ENCODE assay signal across 15 mouse cellular contexts in the genomic region with DNA sequence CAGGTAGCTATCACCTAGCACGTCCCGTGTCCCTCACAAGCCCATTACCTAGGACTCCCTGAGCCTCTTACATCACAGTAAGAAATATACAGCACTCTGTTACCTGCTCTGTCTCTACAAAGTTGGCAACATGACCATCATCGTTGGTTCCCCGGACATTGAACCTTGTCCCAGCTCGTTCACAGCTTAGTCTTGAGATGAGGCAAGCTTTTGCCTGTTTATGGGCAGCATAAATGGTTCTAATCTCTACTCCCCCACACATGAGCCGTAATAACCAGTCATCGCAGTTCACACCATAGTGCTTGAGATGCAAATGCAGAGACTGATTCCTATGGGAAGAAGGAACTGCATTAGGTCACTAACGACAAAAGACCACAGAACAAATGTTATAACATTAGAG. TPM values are rescaled to one million over a fixed set of nuclear protein-coding genes. Genes with fewer than 3 reads are reported as not detected.
DNase-seq lines count a peak whose midpoint lies in the region; ATAC-seq and TF ChIP-seq lines count a peak whose summit lies in the region.
"Had no signal": no experiment of that assay in that cellular context is flagged by ENCODE, and none has a peak within 500 bp of the region (broad histone marks: within the 10 kb centered on the region; RNA-seq: fewer than 3 reads in every experiment).

No protein-coding gene starts in this region.

- no peaks in the 10 kb centered on the region for H3K9me3 ChIP-seq in G1E (replicated peaks)
- no peaks in the 10 kb centered on the region for H3K9me3 ChIP-seq in intestine, embryonic 15.5 days
- no peaks in the 10 kb centered on the region for H3K9me3 ChIP-seq in liver, embryonic 14.5 days (ENCODE audit: control insufficient read depth, low read length)
- H3K9me3 ChIP-seq: hindbrain, embryonic 12.5 days; limb, embryonic 10.5 days; midbrain, embryonic 13.5 days had no signal

- H3K9ac ChIP-seq in intestine, embryonic 15.5 days: no peak overlapping the region
- H3K9ac ChIP-seq in liver, embryonic 14.5 days (replicated peaks): peak overlapping the region; percentile 66
- H3K9ac ChIP-seq: hindbrain, embryonic 12.5 days; lung, embryonic 14.5 days; midbrain, embryonic 13.5 days had no signal

- peak overlapping the region; percentile 58 for H3K27ac ChIP-seq in bone marrow, adult 2 months (ENCODE audit: control insufficient read depth, insufficient read depth, low read depth, low read length, poor library complexity)
- no peak overlapping the region for H3K27ac ChIP-seq in intestine, embryonic 15.5 days
- H3K27ac ChIP-seq in liver, embryonic 14.5 days: peak overlapping the region; percentile 78
- H3K27ac ChIP-seq: hindbrain, embryonic 12.5 days; limb, embryonic 10.5 days; midbrain, embryonic 13.5 days had no signal

- TF ChIP-seq CTCF in G1E (IDR thresholded peaks at IDR 0.05; ENCODE audit: low read depth, low read length): no peak
- TF ChIP-seq CTCF in bone marrow, adult 2 months (IDR thresholded peaks at IDR 0.05; ENCODE audit: control insufficient read depth, insufficient read depth, low read length): no peak
- TF ChIP-seq CTCF in liver, embryonic 14.5 days (IDR thresholded peaks at IDR 0.05; ENCODE audit: low read depth): no peak

- TF ChIP-seq POLR2A in bone marrow, adult 2 months (IDR thresholded peaks at IDR 0.05; ENCODE audit: borderline replicate concordance, control insufficient read depth, low read depth, low read length): no peak

- peaks cover 28% of the 10 kb centered on the region for H3K4me1 ChIP-seq in G1E (ENCODE audit: insufficient read depth, low read depth, low read length)
- no peaks in the 10 kb centered on the region; the same call in 1 of the 2 replicates for H3K4me1 ChIP-seq in bone marrow, adult 2 months (ENCODE audit: control insufficient read depth, insufficient read depth, low read length)
- H3K4me1 ChIP-seq in intestine, embryonic 15.5 days (replicated peaks): no peaks in the 10 kb centered on the region
- peaks cover 17 to 22% of the 10 kb centered on the region in 2 experiments for H3K4me1 ChIP-seq in liver, embryonic 14.5 days (replicated peaks; ENCODE audit: control insufficient read depth in 2 of 2, insufficient read depth in 2 of 2, low read length in 1 of 2)
- H3K4me1 ChIP-seq: hindbrain, embryonic 12.5 days; limb, embryonic 10.5 days; midbrain, embryonic 13.5 days had no signal

- no peak overlapping the region for H3K4me2 ChIP-seq in intestine, embryonic 15.5 days (replicated peaks)
- peak overlapping the region; percentile 75 for H3K4me2 ChIP-seq in liver, embryonic 14.5 days (ENCODE audit: low read depth)
- H3K4me2 ChIP-seq: hindbrain, embryonic 12.5 days; lung, embryonic 14.5 days; midbrain, embryonic 13.5 days had no signal

- ATAC-seq in G1E (ENCODE audit: extremely low read depth, insufficient number of reproducible peaks, low FRiP score, poor library complexity, severe bottlenecking): no peak
- peak; percentile 77 for ATAC-seq in intestine, embryonic 15.5 days
- ATAC-seq in liver, embryonic 14.5 days (ENCODE audit: insufficient read depth): peak; percentile 54
- no peak for ATAC-seq in megakaryocyte, adult 5-6 weeks (ENCODE audit: poor library complexity, severe bottlenecking)
- ATAC-seq: forebrain, embryonic 16.5 days; midbrain, embryonic 13.5 days had no signal

- H3K36me3 ChIP-seq in G1E (replicated peaks): peaks cover 66% of the 10 kb centered on the region
- no peaks in the 10 kb centered on the region; the same call in 1 of the 2 replicates for H3K36me3 ChIP-seq in intestine, embryonic 15.5 days
- peaks cover 26% of the 10 kb centered on the region for H3K36me3 ChIP-seq in liver, embryonic 14.5 days (replicated peaks; ENCODE audit: control insufficient read depth, insufficient read depth, low read depth)

- H3K27me3 ChIP-seq in G1E (ENCODE audit: insufficient read depth, low read length): no peaks in the 10 kb centered on the region
- H3K27me3 ChIP-seq in intestine, embryonic 15.5 days (replicated peaks): no peaks in the 10 kb centered on the region
- H3K27me3 ChIP-seq in liver, embryonic 14.5 days (ENCODE audit: control insufficient read depth, insufficient read depth, low read length): no peaks in the 10 kb centered on the region
- H3K27me3 ChIP-seq: hindbrain, embryonic 12.5 days; midbrain, embryonic 13.5 days had no signal

- 83% methylated on average over 8 of the region's 8 CpGs for WGBS in bone marrow, adult 2 months
- 82% methylated on average over 8 of the region's 8 CpGs for WGBS in intestine, embryonic 15.5 days
- WGBS in liver, embryonic 14.5 days (ENCODE audit: insufficient replicate concordance): 72% methylated on average over 8 of the region's 8 CpGs

- TF ChIP-seq EP300 in liver, embryonic 14.5 days (IDR thresholded peaks at IDR 0.05; ENCODE audit: low read depth): no peak

- H3K4me3 ChIP-seq in G1E (ENCODE audit: low read depth, low read length): peak overlapping the region; percentile 48; the same call in 1 of the 2 replicates
- peak overlapping the region; percentile 60 for H3K4me3 ChIP-seq in bone marrow, adult 2 months (replicated peaks; ENCODE audit: control insufficient read depth, low read depth, low read length)
- H3K4me3 ChIP-seq in intestine, embryonic 15.5 days (replicated peaks): no peak overlapping the region
- peak overlapping the region; percentile 49 to 57 for H3K4me3 ChIP-seq in liver, embryonic 14.5 days (ENCODE audit: insufficient read depth in 1 of 2, low read depth in 2 of 2, low read length in 2 of 2)
- H3K4me3 ChIP-seq: hindbrain, embryonic 12.5 days; limb, embryonic 10.5 days; midbrain, embryonic 13.5 days had no signal

- DNase-seq in G1E (ENCODE audit: low spot score): no peak
- DNase-seq in liver, embryonic 14.5 days (ENCODE audit: low read depth in 3 of 3, low spot score in 3 of 3): peak in 1 of 3 experiments; percentile 27
- DNase-seq in layer of hippocampus, postnatal 25 days (ENCODE audit: extremely low spot score in 1 of 2, low spot score in 1 of 2): no peak
- DNase-seq in urinary bladder, adult 2 months (ENCODE audit: low spot score): no peak
- DNase-seq: cerebellum, postnatal 14 days; lung, embryonic 14.5 days; lung, postnatal 4 days; thymus, postnatal 4 days had no signal

RNA-seq across cellular contexts. Expression of a gene that starts 23.1 kb away (rescaled TPM):
- 109 and 118 TPM in 2 replicates for total RNA-seq in G1E (2014; fragmentation: Nextera tagmentation)
- total RNA-seq in G1E (2017): 32.8 and 37.7 TPM in 2 replicates
- polyA plus RNA-seq in G1E (2012): 59.5 and 64.8 TPM in 2 replicates
- polyA plus RNA-seq in bone marrow, adult 2 months (2011; ENCODE audit: insufficient read depth, insufficient read length, low replicate concordance, missing spikeins): 17.2 and 38.2 TPM in 2 replicates
- 11.5 and 14.8 TPM in 2 replicates for polyA plus RNA-seq in intestine, embryonic 15.5 days (2015; fragmentation: Nextera tagmentation; extraction: Ambion mirVana)
- polyA plus RNA-seq in liver, embryonic 14.5 days (2012; rRNA removed): 13.8 and 14.6 TPM in 2 replicates
- 21.4 and 21.9 TPM in 2 replicates for polyA plus RNA-seq in liver, embryonic 14.5 days (2014; fragmentation: Nextera tagmentation; extraction: Ambion mirVana)
- 100 to 1,000 TPM; 388 to 393 TPM for total RNA-seq in layer of hippocampus, postnatal 25 days (2021)
- polyA plus RNA-seq in urinary bladder, adult 2 months (2012; rRNA removed): 21.3 and 23.6 TPM in 2 replicates
- 95.7 and 105 TPM in 2 replicates for total RNA-seq in megakaryocyte, adult 5-6 weeks (2015)
- 44.6 and 61.5 TPM in 2 replicates for total RNA-seq in megakaryocyte, adult 5-6 weeks (2017)

RNA-seq across cellular contexts. Expression of a gene that starts 53.1 kb away (rescaled TPM):
- total RNA-seq in G1E (2014; fragmentation: Nextera tagmentation) (28.7 and 44.8 TPM in 2 replicates), G1E (2017) (56.7 and 73.4 TPM in 2 replicates)
- 70.5 and 72.5 TPM in 2 replicates for polyA plus RNA-seq in G1E (2012)
- 17.7 and 19.5 TPM in 2 replicates for polyA plus RNA-seq in bone marrow, adult 2 months (2011; ENCODE audit: insufficient read depth, insufficient read length, low replicate concordance, missing spikeins)
- polyA plus RNA-seq in intestine, embryonic 15.5 days (2015; fragmentation: Nextera tagmentation; extraction: Ambion mirVana): 36.1 and 42.4 TPM in 2 replicates
- polyA plus RNA-seq in liver, embryonic 14.5 days (2012; rRNA removed): 6.4 and 11.5 TPM in 2 replicates
- polyA plus RNA-seq in liver, embryonic 14.5 days (2014; fragmentation: Nextera tagmentation; extraction: Ambion mirVana): 18.4 and 21.9 TPM in 2 replicates
- 10 to 100 TPM; 43.6 to 44.2 TPM for total RNA-seq in layer of hippocampus, postnatal 25 days (2021)
- 19.8 and 21.3 TPM in 2 replicates for polyA plus RNA-seq in urinary bladder, adult 2 months (2012; rRNA removed)
- 8.8 and 13.9 TPM in 2 replicates for total RNA-seq in megakaryocyte, adult 5-6 weeks (2015)
- 14.9 and 24.4 TPM in 2 replicates for total RNA-seq in megakaryocyte, adult 5-6 weeks (2017)

RNA-seq across cellular contexts. Expression of a gene that starts 56.3 kb away (rescaled TPM):
- total RNA-seq in G1E (2014; fragmentation: Nextera tagmentation) (222 and 254 TPM in 2 replicates), G1E (2017) (99.4 and 116 TPM in 2 replicates)
- 45.6 and 45.9 TPM in 2 replicates for polyA plus RNA-seq in G1E (2012)
- polyA plus RNA-seq in bone marrow, adult 2 months (2011; ENCODE audit: insufficient read depth, insufficient read length, low replicate concordance, missing spikeins): 44.3 and 72.0 TPM in 2 replicates
- 45.0 and 45.6 TPM in 2 replicates for polyA plus RNA-seq in intestine, embryonic 15.5 days (2015; fragmentation: Nextera tagmentation; extraction: Ambion mirVana)
- 17.4 and 25.9 TPM in 2 replicates for polyA plus RNA-seq in liver, embryonic 14.5 days (2012; rRNA removed)
- 14.8 and 16.5 TPM in 2 replicates for polyA plus RNA-seq in liver, embryonic 14.5 days (2014; fragmentation: Nextera tagmentation; extraction: Ambion mirVana)
- total RNA-seq in layer of hippocampus, postnatal 25 days (2021): 10 to 100 TPM; 51.3 to 77.8 TPM
- polyA plus RNA-seq in urinary bladder, adult 2 months (2012; rRNA removed): 51.5 and 63.4 TPM in 2 replicates
- total RNA-seq in megakaryocyte, adult 5-6 weeks (2015): 71.3 and 81.9 TPM in 2 replicates
- total RNA-seq in megakaryocyte, adult 5-6 weeks (2017): 68.3 and 79.2 TPM in 2 replicates

Comparison
In these comparisons a context has a peak if more than half of its experiments do, and no peak if none do; other contexts are left out.
1. ATAC-seq: peak in intestine, embryonic 15.5 days (single experiment) and liver, embryonic 14.5 days (single experiment); none in G1E (single experiment) and megakaryocyte, adult 5-6 weeks (single experiment).